Mouse (Mus musculus): ENCODE results near the gene Gfpt2.
"Not testable (repeated sequence)": the region's sequence is repeated elsewhere in the genome, so short reads cannot be mapped to it uniquely, and the experiment has no call there.

Gene Gfpt2

DNA sequence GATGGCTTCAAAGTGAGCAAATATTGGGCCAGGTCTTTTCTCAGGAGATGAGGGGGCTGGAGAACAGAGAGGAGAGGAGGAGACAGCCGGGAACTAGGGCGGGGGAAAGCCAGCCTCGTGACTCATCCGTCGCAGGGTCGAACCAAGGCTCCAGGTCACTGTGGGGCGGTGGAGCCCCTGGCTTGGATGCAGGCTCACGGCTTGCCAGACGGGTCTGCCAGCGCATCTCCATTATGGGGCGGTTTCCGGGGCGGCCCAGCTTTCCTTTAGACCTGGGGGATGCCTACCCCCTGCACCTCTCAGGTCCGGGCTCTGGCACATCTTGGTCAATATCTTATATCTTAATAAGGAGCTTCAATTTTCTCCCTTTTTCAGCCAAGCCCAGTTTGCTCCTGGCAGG is 847 bp upstream of the Gfpt2 start:
- DNase-seq (ENCODE audit: low spot score in 2 of 2): no peak

- DNase-seq (ENCODE audit: low spot score in 2 of 2): peak in 1 of 2 experiments; percentile 17
These were observed 565 bp downstream of the Gfpt2 start for GRCm38 (mm10) chr11:49794342-49795144.

- no peak for DNase-seq (ENCODE audit: low spot score in 2 of 2)
These were observed 5.0 kb downstream of the Gfpt2 start for GRCm38 (mm10) chr11:49798931-49799330.

DNA sequence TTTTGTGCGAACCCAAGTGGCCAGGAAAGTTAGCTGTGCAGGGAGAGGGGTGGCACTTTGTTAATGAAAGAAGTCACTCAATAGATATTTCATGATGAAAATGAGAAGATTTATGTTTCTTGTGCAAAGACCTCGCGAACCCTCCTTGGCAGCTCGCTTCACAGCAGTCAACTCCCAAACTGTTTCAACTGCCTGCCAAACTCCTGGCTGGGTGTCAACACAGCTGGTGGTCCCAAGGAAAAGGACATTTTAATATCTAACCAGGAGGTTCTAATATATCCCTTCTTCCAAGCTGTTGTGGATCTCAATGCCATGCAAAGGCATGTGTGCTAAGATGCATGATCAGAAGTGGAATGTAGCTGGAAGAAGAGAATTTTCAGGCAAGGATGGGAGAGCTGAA is 7.5 kb downstream of the Gfpt2 start:
- DNase-seq (ENCODE audit: low spot score in 2 of 2): no peak

DNA sequence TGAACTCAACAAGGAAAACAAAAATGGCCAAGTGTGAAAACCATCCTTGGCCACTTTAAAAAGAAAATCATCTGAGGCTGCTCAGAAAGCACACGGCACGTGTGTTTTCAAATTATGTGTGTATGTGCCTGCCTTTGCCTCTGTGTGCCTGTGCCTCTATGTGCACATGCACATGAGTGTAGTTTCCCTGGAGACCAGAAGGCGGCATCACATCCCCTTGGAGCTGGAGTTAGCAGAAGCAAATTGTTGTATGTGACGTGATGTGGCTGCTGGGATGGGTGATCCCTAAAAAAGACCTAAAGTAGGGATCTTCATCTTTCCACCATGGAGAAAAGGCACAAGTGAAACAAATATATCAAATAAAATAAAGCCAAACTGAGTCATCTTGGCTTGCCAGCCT is 9.8 kb downstream of the Gfpt2 start:
- DNase-seq (ENCODE audit: low spot score in 2 of 2): no peak

- DNase-seq (ENCODE audit: low spot score in 2 of 2): no peak
These were observed 12.2 kb downstream of the Gfpt2 start for GRCm38 (mm10) chr11:49806218-49806617.

GRCm38 (mm10) chr11:49808946-49809345 is 15.0 kb downstream of the Gfpt2 start:
- DNase-seq (ENCODE audit: low spot score in 2 of 2): no peak

- DNase-seq (ENCODE audit: low spot score in 2 of 2): not testable (repeated sequence)
These were observed 16.7 kb downstream of the Gfpt2 start for GRCm38 (mm10) chr11:49810696-49811095.

- peak; percentile 17 to 27 for DNase-seq (ENCODE audit: low spot score in 2 of 2)
These were observed 17.1 kb downstream of the Gfpt2 start for GRCm38 (mm10) chr11:49811099-49811541.

GRCm38 (mm10) chr11:49811879-49812278 is 17.9 kb downstream of the Gfpt2 start:
- no peak for DNase-seq (ENCODE audit: low spot score in 2 of 2)

DNA sequence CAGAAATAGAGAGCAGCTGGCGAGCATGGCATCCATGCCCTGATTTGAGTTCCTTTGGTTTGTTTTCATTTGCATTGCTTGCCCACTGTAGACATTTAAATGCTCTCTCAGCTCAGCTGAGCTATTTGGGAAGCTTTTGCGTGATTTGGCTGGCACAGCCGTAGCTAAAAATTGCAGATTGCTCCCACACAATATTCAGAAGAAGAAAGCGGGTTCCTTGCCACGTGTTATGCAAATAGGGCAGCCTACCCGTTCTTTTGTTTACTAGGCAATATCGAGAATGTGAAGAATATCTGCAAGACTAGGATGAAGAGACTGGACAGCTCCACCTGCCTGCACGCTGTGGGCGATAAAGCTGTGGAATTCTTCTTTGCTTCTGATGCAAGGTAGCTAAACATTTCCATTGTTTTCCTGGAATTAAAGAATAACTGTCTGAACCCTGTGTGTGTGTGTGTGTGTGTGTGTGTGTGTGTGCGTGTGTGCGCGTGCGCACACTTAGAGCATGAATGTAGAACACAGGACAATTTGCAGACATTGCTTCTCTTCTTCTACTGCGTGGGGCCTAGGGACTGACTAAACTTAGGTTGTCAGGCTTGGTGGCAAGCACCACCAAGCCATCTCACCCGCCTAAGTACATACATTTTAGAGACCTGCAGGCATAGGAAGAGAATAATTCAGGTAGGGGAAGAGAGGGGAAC is 25.0 kb downstream of the Gfpt2 start:
- peak; percentile 71 to 93 for DNase-seq (ENCODE audit: low spot score in 2 of 2)

- DNase-seq (ENCODE audit: low spot score in 2 of 2): peak; percentile 31 to 62
These were observed 25.7 kb downstream of the Gfpt2 start for GRCm38 (mm10) chr11:49819676-49820075.

GRCm38 (mm10) chr11:49820928-49821327 is 26.9 kb downstream of the Gfpt2 start:
- no peak for DNase-seq (ENCODE audit: low spot score in 2 of 2)

DNA sequence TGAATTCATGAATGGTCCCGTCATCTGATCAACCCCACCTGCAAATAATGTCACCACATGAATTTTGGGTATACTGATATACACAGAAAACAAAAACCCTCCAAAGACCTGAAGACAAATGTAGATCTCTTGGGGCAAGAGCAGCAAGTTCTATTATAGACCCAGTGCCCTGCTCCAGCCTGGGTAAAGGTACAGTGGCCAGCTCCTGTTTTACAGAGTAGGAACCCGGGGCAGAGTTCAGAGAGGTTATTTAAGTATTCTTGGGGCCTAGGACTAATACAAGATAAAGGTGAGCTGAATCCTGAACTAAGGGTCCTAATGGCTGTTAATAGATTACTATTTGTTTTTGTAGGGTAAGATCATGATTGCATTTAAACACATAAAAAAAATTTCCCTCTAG is 27.6 kb downstream of the Gfpt2 start:
- no peak for DNase-seq (ENCODE audit: low spot score in 2 of 2)

- DNase-seq (ENCODE audit: low spot score in 2 of 2): no peak
These were observed 28.4 kb downstream of the Gfpt2 start for GRCm38 (mm10) chr11:49822337-49822736.

DNA sequence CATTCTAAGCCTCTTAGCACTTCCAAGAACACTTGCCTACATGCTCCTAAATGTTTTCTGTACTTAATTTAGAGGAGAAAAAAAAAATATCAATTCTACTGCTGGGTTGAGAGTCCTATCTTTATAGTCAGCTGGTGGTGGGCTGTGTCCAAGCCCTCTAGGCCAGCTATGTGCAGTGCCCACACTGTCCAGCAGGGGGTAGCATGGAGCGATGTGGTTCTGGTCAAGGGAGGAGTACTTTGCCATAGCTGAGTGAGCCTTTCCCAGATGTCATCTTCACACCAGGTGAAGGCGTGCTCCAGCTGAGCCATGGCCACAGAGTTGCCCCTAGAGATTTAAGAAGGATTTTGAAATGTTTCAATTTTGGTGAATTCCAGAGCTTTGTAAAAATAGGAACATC is 30.9 kb downstream of the Gfpt2 start:
- DNase-seq (ENCODE audit: low spot score in 2 of 2): peak; percentile 57 to 59

- no peak for DNase-seq (ENCODE audit: low spot score in 2 of 2)
These were observed 33.3 kb downstream of the Gfpt2 start for GRCm38 (mm10) chr11:49827243-49827642.

DNA sequence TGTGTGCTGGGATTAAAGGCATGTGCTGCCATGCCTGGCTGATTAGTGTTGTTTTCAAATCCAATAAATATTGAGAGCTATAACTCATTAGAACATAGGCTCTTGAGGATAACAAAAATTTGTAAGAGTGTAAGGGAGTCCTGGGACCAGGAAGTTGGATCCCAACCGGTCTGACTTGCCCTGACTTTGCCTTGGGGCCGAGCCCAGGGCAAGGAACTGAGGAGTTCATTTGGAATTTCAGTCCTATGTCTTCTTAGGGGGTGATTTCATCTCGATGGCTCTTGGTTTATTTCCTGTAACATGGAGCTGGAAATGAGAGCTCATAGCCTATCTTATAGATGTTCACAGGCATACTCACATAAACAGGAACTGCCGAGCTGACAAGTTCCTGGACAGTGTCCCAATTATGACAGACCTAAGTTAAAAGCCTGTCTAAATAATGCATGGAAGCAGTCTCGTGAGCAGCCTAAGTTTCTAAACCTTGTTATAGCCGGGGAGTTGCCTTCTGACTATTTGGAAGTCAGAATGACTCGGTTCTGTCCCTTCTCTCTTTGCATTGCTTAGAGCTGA is 35.3 kb downstream of the Gfpt2 start:
- no peak for DNase-seq (ENCODE audit: low spot score in 2 of 2)

- DNase-seq (ENCODE audit: low spot score in 2 of 2): no peak
These were observed 38.0 kb downstream of the Gfpt2 start for GRCm38 (mm10) chr11:49831980-49832379.

- no peak for DNase-seq (ENCODE audit: low spot score in 2 of 2)
These were observed 39.0 kb downstream of the Gfpt2 start for GRCm38 (mm10) chr11:49832962-49833361.

DNA sequence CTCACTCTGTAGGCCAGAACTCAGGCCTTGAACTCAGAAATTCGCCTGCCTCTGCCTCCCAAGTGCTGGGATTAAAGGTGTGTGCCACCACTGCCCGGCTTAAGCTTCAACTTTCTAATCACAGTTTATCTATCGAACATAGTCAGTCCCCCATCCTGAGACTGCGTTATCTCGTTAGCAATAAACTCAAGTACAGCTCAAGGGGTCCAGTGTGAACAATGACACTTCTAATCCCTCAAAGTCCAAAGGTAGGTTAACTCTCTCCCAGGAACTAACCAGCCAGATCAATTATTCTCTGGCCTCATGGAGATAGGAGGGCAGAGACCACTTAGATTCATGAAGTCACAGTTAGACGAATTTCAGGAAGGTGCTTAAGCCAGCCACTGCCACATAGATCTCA is 40.3 kb downstream of the Gfpt2 start:
- no peak for DNase-seq (ENCODE audit: low spot score in 2 of 2)

GRCm38 (mm10) chr11:49835257-49835956 is 41.4 kb downstream of the Gfpt2 start:
- DNase-seq (ENCODE audit: low spot score in 2 of 2): no peak
